Mouse (Mus musculus): ENCODE results near the gene Ncl. TPM values are rescaled to one million over a fixed set of nuclear protein-coding genes. Genes with fewer than 3 reads are reported as not detected.

The Ncl gene
- polyA plus RNA-seq, 1 experiment from 2014 or later = 189 TPM

DNA sequence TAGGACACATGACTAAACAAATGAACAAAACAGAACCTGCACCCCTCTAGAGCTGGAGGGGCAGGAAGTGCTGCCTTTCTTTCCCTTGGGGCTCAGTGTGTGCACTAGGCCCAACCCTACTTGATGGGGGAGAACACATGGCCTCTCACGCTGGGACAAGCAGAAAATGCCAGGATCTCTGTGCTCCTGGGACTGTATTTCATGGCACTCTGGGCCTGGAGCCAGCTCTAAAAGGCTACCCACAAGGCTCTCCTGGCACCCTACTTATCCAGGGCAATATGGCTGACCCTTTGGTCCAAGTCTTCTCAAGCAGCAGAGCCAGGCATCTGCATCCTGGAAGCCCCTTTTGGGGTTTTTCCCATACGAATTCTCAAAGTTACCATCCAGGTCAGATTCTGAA lies 32.2 kb upstream of the Ncl start:
- Histone ChIP-seq H3K36me3 (no peaks in the 10 kb centered on the region), H3K4me1 (no peaks in the 10 kb centered on the region), H3K9ac (replicated peaks) (no peak overlapping the region), H3K9me3 (replicated peaks) (no peaks in the 10 kb centered on the region), H3K4me2 (no peak overlapping the region), H3K4me3 (replicated peaks) (no peak overlapping the region), H3K27ac (replicated peaks) (no peak overlapping the region), H3K27me3 (replicated peaks) (0 out of 2 replicates have a peak, but pooled peaks cover 2% of the 10 kb centered on the region)
- 46% methylated on average over 2 of the region's 2 CpGs for WGBS
- no peak for ATAC-seq (ENCODE audit: low FRiP score)

DNA sequence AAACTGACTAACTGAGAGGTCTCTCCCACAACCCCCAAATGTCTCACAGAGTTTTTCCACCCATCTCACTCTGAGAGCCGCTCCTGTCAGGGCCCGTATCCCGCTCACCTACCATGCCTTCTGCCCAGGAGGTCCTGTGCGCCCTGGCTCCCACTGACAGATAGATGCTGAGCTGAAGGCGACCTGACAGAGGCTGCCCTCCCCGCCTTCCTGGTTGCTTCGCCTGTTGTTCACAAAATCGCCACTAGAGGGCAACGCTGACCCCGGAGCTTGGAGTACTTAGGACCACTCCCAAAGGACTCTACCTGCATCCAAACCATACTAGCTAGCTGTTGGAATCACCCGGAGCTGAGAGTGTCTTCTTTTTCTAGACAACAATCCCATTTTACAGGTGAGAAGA lies 30.0 kb upstream of the Ncl start:
- Histone ChIP-seq H3K9ac (replicated peaks) (no peak overlapping the region), H3K4me3 (replicated peaks) (no peak overlapping the region), H3K27ac (replicated peaks) (no peak overlapping the region), H3K4me1 (no peaks in the 10 kb centered on the region), H3K27me3 (replicated peaks) (0 out of 2 replicates have a peak, but pooled peaks cover 2% of the 10 kb centered on the region), H3K36me3 (no peaks in the 10 kb centered on the region), H3K9me3 (replicated peaks) (no peaks in the 10 kb centered on the region), H3K4me2 (no peak overlapping the region)
- WGBS = 4% methylated on average over 11 of the region's 11 CpGs
- 0 out of 2 replicates have a peak, but pooled peaks have one; percentile 53 for ATAC-seq (ENCODE audit: low FRiP score)

DNA sequence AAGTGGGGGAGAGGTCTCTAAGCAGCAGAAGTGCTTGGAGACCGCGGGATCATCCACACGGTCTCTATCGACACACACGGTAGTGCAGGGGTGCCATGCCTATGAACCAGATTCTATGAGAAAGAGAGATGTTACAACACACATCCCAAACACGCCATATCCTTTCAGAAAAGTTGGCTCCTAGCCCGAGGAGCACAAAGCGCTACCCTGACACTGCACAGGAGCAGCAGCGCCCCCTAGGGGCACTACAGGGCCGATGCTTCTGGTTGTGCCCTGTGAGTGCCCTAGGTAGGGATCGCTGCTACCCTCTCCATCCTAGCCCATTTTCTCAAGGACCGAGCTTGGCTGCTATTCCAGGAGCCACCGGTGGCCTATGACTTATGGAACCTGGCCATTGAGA lies 21.8 kb upstream of the Ncl start:
- no peak for ATAC-seq (ENCODE audit: low FRiP score)
- 27% methylated on average over 13 of the region's 13 CpGs for WGBS
- H3K9me3 ChIP-seq (replicated peaks) = no peaks in the 10 kb centered on the region
- peaks cover 7% of the 10 kb centered on the region; the same call in 1 of the 2 replicates for H3K4me1 ChIP-seq
- H3K27me3 ChIP-seq (replicated peaks) = no peaks in the 10 kb centered on the region
- no peak overlapping the region for H3K9ac ChIP-seq (replicated peaks)
- no peak overlapping the region for H3K4me2 ChIP-seq
- H3K4me3 ChIP-seq (replicated peaks) = no peak overlapping the region
- no peak overlapping the region for H3K27ac ChIP-seq (replicated peaks)
- H3K36me3 ChIP-seq = no peaks in the 10 kb centered on the region

DNA sequence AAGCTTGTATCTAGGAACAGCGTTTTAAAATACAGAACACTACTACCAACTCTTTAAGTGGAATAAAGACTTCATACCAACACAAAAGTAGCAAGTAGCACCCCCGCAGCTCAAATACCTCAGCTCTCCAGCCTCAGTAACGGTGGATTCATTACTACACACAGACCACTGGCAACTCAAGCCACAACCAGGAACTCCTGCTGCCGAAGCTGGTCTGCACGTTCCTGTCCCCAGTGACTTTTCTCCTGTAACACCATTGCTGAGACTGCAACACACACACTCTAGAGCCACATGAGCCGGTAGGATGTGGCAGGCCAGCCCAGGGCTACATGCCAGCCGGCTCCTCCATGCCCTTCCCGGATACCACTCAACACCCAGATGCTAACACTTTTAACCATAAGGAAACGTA lies 20.0 kb upstream of the Ncl start:
- no peaks in the 10 kb centered on the region for H3K36me3 ChIP-seq
- H3K27ac ChIP-seq (replicated peaks) = no peak overlapping the region
- no peak overlapping the region for H3K4me2 ChIP-seq
- H3K4me3 ChIP-seq (replicated peaks) = no peak overlapping the region
- H3K27me3 ChIP-seq (replicated peaks) = no peaks in the 10 kb centered on the region
- H3K9ac ChIP-seq (replicated peaks) = no peak overlapping the region
- ATAC-seq (ENCODE audit: low FRiP score) = no peak
- H3K9me3 ChIP-seq (replicated peaks) = no peaks in the 10 kb centered on the region
- WGBS = 77% methylated on average over 9 of the region's 9 CpGs
- peaks cover 7% of the 10 kb centered on the region; the same call in 1 of the 2 replicates for H3K4me1 ChIP-seq

DNA sequence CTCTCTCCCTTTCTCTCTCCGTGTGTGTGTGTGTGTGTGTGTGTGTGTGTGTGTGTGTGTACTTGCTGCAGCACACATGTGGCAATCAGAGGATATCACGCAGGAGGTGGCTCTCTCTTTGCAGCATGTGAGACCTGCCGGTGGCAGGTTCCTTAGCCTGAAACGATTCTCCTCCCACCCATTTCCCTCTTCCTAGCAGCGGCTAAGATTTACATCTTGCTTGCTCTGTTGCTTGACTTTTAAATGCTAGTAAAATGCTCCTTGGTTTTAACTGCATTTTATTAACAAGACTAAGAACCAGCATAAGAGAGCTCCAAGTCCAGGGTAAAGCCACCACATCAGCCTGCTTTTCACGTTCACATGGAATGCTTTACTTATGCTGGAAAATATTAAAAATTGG lies 19.5 kb upstream of the Ncl start:
- Histone ChIP-seq H3K36me3 (no peaks in the 10 kb centered on the region), H3K9ac (replicated peaks) (no peak overlapping the region), H3K4me1 (peaks cover 7% of the 10 kb centered on the region; the same call in 1 of the 2 replicates), H3K4me2 (no peak overlapping the region), H3K9me3 (replicated peaks) (no peaks in the 10 kb centered on the region), H3K27me3 (replicated peaks) (no peaks in the 10 kb centered on the region), H3K4me3 (replicated peaks) (no peak overlapping the region), H3K27ac (replicated peaks) (no peak overlapping the region; the same call in 1 of the 2 replicates)
- no peak for ATAC-seq (ENCODE audit: low FRiP score)
- WGBS = 61% methylated on average over 5 of the region's 6 CpGs

- ATAC-seq (ENCODE audit: low FRiP score) = no peak
- H3K4me3 ChIP-seq (replicated peaks) = no peak overlapping the region
- WGBS = 81% methylated on average over 5 of the region's 5 CpGs
These were observed 17.2 kb upstream of the Ncl start for GRCm38 (mm10) chr1:86376354-86376753.

GRCm38 (mm10) chr1:86371997-86372396 lies 12.8 kb upstream of the Ncl start:
- Histone ChIP-seq H3K4me1 (no peaks in the 10 kb centered on the region), H3K4me2 (no peak overlapping the region), H3K9ac (replicated peaks) (no peak overlapping the region), H3K36me3 (no peaks in the 10 kb centered on the region), H3K4me3 (replicated peaks) (no peak overlapping the region), H3K27ac (replicated peaks) (no peak overlapping the region), H3K9me3 (replicated peaks) (no peaks in the 10 kb centered on the region), H3K27me3 (replicated peaks) (no peaks in the 10 kb centered on the region)
- ATAC-seq (ENCODE audit: low FRiP score) = no peak
- WGBS = 50% methylated on average over 10 of the region's 10 CpGs

More at GRCm38 (mm10) chr1:86376354-86376753, 17.2 kb upstream of the Ncl start:
- Histone ChIP-seq H3K4me2 (no peak overlapping the region), H3K36me3 (no peaks in the 10 kb centered on the region), H3K9ac (replicated peaks) (no peak overlapping the region), H3K4me1 (peaks cover 7% of the 10 kb centered on the region; the same call in 1 of the 2 replicates), H3K9me3 (replicated peaks) (no peaks in the 10 kb centered on the region), H3K27ac (replicated peaks) (no peak overlapping the region), H3K27me3 (replicated peaks) (no peaks in the 10 kb centered on the region)

DNA sequence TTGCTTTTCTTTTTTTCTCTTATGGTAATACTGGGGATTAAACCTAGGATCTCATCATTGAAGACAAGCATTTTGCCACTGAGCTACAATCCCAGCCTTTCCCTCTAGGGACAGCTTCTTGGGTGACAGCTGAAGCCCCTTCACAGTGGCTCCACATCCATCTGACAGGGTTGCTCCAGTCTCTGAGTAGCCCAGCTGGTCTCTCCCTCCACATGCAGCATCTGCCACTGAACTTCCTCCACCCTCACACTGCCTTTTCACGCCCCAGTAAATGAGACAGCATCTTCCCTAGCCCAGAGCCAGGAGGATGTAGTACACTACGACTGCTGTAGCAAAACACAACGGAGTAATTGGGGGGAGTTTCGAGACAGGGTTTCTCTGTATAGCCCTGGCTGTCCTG lies 8.9 kb upstream of the Ncl start:
- H3K4me2 ChIP-seq = no peak overlapping the region
- H3K4me1 ChIP-seq = no peaks in the 10 kb centered on the region
- 78% methylated on average over 4 of the region's 4 CpGs for WGBS
- H3K4me3 ChIP-seq (replicated peaks) = no peak overlapping the region
- H3K27ac ChIP-seq (replicated peaks) = no peak overlapping the region
- no peaks in the 10 kb centered on the region for H3K36me3 ChIP-seq
- H3K27me3 ChIP-seq (replicated peaks) = no peaks in the 10 kb centered on the region
- no peak for ATAC-seq (ENCODE audit: low FRiP score)
- no peaks in the 10 kb centered on the region for H3K9me3 ChIP-seq (replicated peaks)
- H3K9ac ChIP-seq (replicated peaks) = no peak overlapping the region

DNA sequence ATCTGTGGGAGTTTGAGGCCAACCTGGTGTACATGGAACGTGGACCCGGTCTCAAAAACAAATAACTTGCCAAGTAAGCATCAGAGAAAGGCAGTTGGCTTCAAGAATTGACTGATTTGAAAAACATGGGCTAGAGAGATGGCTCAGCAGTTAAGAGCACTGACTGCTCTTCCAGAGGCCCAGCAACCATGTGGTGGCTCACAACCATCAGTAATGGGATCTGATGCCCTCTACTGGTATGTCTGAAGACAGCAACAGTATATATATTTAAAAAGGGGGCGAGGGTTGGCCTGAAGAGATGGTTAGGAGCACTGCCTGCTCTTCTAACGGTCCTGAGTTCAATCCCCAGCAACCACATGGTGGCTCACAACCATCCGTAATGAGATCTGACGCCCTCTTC lies 4.5 kb upstream of the Ncl start:
- Histone ChIP-seq H3K9me3 (replicated peaks) (no peaks in the 10 kb centered on the region), H3K4me3 (replicated peaks) (no peak overlapping the region), H3K27me3 (replicated peaks) (no peaks in the 10 kb centered on the region), H3K4me2 (no peak overlapping the region), H3K36me3 (no peaks in the 10 kb centered on the region), H3K4me1 (peaks cover 13% of the 10 kb centered on the region), H3K9ac (replicated peaks) (no peak overlapping the region), H3K27ac (replicated peaks) (no peak overlapping the region)
- ATAC-seq (ENCODE audit: low FRiP score) = no peak
- 15% methylated on average over 6 of the region's 6 CpGs for WGBS

DNA sequence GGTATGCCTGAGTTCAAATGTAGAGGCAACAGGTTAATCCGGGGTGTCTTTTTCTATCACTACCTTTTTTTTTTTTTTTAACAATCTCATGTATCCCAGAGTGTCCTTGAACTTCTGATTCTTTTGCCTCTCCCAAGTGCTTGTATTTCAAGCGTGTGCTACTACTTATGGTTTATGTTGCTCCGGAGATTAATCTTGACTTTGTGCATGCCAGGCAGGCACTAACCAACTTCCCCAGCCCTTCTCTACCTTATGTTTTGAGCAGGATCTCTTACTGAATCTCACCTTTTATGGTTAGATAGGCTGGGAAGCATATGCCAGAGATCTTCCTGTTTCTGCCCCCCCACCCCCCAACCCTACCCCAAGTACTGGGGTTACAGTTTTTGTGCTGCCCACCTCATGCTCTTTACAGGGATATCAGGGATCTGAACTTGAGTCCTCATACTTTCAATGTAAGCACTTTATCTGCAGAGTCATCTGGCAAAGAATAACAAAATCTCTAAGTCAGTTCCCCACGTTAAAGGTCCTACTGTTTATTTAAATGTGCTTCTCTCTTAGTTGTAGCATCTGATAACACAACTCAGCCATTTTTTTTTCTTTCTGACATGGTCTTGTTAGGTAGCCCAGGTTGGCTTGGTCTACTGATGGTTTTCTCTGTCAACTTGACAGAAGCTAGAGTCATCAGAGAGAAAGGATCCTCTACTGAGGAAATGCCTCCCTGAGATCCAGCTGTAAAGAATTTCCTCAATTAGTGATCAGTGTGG lies 2.8 kb upstream of the Ncl start:
- no peak overlapping the region for H3K4me2 ChIP-seq
- H3K27ac ChIP-seq (replicated peaks) = no peak overlapping the region
- ATAC-seq (ENCODE audit: low FRiP score) = no peak
- H3K27me3 ChIP-seq (replicated peaks) = no peaks in the 10 kb centered on the region
- no peak overlapping the region for H3K9ac ChIP-seq (replicated peaks)
- H3K36me3 ChIP-seq = peaks cover 3% of the 10 kb centered on the region
- H3K4me1 ChIP-seq = peaks cover 26% of the 10 kb centered on the region
- WGBS = 88% methylated on average over 4 of the region's 4 CpGs
- no peaks in the 10 kb centered on the region for H3K9me3 ChIP-seq (replicated peaks)
- no peak overlapping the region for H3K4me3 ChIP-seq (replicated peaks)

DNA sequence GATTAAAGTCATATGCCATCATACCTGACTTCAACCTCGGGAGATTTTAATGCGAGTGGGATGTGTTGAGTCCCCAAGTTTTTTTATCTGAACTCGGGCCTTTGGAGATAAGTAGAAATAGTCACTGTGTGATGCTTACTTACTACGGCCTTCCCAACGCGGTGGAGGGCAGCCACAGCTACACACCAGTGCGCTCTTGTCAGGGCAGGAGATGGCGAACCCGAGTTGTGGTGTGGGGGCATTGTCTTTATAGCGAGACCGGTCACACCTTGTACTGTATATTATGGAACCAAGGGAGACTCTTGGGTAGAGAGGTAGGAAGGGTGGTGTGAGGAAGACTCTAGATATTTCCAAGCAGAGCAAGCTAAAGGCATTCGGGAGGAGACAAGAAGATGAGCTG lies 1.2 kb upstream of the Ncl start:
- Histone ChIP-seq H3K27ac (replicated peaks) (peak overlapping the region; percentile 87; the same call in 1 of the 2 replicates), H3K36me3 (peaks cover 17% of the 10 kb centered on the region), H3K4me3 (replicated peaks) (peak overlapping the region; percentile 94), H3K27me3 (replicated peaks) (no peaks in the 10 kb centered on the region), H3K4me2 (peak overlapping the region; percentile 67), H3K9me3 (replicated peaks) (no peaks in the 10 kb centered on the region), H3K9ac (replicated peaks) (peak overlapping the region; percentile 88), H3K4me1 (peaks cover 34% of the 10 kb centered on the region)
- no peak for ATAC-seq (ENCODE audit: low FRiP score)
- whole genome bisulfite sequencing = 22% methylated on average over 12 of the region's 12 CpGs

DNA sequence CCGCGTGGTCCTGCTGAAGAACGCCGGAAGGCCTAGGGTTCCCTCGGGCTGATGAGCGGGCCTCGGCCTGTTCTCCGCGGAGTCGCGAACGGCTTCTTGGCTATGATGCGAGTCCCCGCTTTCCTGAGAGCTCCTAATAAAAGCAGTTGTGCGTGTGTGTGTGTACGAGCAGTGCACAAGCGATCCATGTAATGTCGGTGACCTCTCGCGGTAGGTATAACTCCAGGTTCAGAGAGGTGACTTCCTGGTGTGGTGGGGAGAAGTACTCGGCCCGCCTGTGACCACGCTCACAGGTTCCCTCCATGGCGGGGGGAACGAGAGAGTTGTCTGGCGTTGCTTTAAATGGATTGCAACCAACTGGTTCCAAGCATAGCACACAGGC lies 589 bp upstream of the Ncl start:
- H3K4me2 ChIP-seq = peak overlapping the region; percentile 67
- no peaks in the 10 kb centered on the region for H3K9me3 ChIP-seq (replicated peaks)
- H3K4me1 ChIP-seq = peaks cover 34% of the 10 kb centered on the region
- peak overlapping the region; percentile 87 for H3K27ac ChIP-seq (replicated peaks)
- H3K36me3 ChIP-seq = peaks cover 24% of the 10 kb centered on the region
- WGBS = under 1% methylated on average over 26 of the region's 26 CpGs
- peak; percentile 22 for ATAC-seq (ENCODE audit: low FRiP score)
- no peaks in the 10 kb centered on the region for H3K27me3 ChIP-seq (replicated peaks)
- H3K9ac ChIP-seq (replicated peaks) = peak overlapping the region; percentile 88
- peak overlapping the region; percentile 94 for H3K4me3 ChIP-seq (replicated peaks)

Measured in neural tube, embryonic 15.5 days (tissue).